Mouse (Mus musculus) T-helper 2 cell (primary cell): ENCODE measurements around the gene Pcyt1a.
"Not testable (repeated sequence)": the region's sequence is repeated elsewhere in the genome, so short reads cannot be mapped to it uniquely, and the experiment has no call there.

Experiments
- in situ Hi-C: fragments of 300-600 bp; cut with MboI, MseI; formaldehyde crosslinking; loops from one replicate; pipeline ENCODE4 v1.15.1; 2025; ENCODE audit warnings: high pct_unique_total_duplicates

Pcyt1a gene

GRCm38 (mm10) chr16:32433138-32433537 is 2.4 kb downstream of the Pcyt1a start:
- in situ Hi-C loops: no loop called here

- in situ Hi-C loops: no loop called here
Measured at GRCm38 (mm10) chr16:32434066-32434465, 3.3 kb downstream of the Pcyt1a start.

GRCm38 (mm10) chr16:32434691-32435090 is 4.0 kb downstream of the Pcyt1a start:
- in situ Hi-C loops: no loop called here

- in situ Hi-C loops: no loop called here
Measured at GRCm38 (mm10) chr16:32436657-32437056, 5.9 kb downstream of the Pcyt1a start.

GRCm38 (mm10) chr16:32437266-32437665 is 6.5 kb downstream of the Pcyt1a start:
- in situ Hi-C loops: no loop called here

- in situ Hi-C loops: no loop called here
Measured at GRCm38 (mm10) chr16:32441432-32441831, 10.7 kb downstream of the Pcyt1a start.

GRCm38 (mm10) chr16:32444615-32445014 is 13.9 kb downstream of the Pcyt1a start:
- in situ Hi-C loops: not testable (repeated sequence)

GRCm38 (mm10) chr16:32445558-32445957 is 14.8 kb downstream of the Pcyt1a start:
- in situ Hi-C loops: no loop called here

- in situ Hi-C loops: no loop called here
Measured at GRCm38 (mm10) chr16:32446563-32447138, 15.9 kb downstream of the Pcyt1a start.

GRCm38 (mm10) chr16:32449665-32450064 is 18.9 kb downstream of the Pcyt1a start:
- in situ Hi-C loops: no loop called here

- in situ Hi-C loops: no loop called here
Measured at GRCm38 (mm10) chr16:32450133-32450532, 19.4 kb downstream of the Pcyt1a start.

- in situ Hi-C loops: no loop called here
Measured at GRCm38 (mm10) chr16:32453102-32453501, 22.4 kb downstream of the Pcyt1a start.

- in situ Hi-C loops: no loop called here
Measured at GRCm38 (mm10) chr16:32454646-32455045, 23.9 kb downstream of the Pcyt1a start.

- in situ Hi-C loops: no loop called here
Measured at GRCm38 (mm10) chr16:32456086-32456485, 25.4 kb downstream of the Pcyt1a start.

GRCm38 (mm10) chr16:32456761-32457160 is 26.0 kb downstream of the Pcyt1a start:
- in situ Hi-C loops: no loop called here

GRCm38 (mm10) chr16:32457589-32458386 is 27.1 kb downstream of the Pcyt1a start:
- in situ Hi-C loops: no loop called here

- in situ Hi-C loops: loop anchor here (10.0 kb wide), 2 partner anchors 64 to 876 kb away; no protein-coding TSS in a partner anchor
Measured at GRCm38 (mm10) chr16:32460518-32460917, 29.8 kb downstream of the Pcyt1a start.

GRCm38 (mm10) chr16:32461713-32462112 is 31.0 kb downstream of the Pcyt1a start:
- in situ Hi-C loops: loop anchor here (10.0 kb wide), 2 partner anchors 63 to 877 kb away; no protein-coding TSS in a partner anchor

GRCm38 (mm10) chr16:32462950-32463349 is 32.2 kb downstream of the Pcyt1a start:
- in situ Hi-C loops: loop anchor here (10.0 kb wide), 2 partner anchors 62 to 878 kb away; no protein-coding TSS in a partner anchor

- in situ Hi-C loops: loop anchor here (10.0 kb wide), 2 partner anchors 61 to 879 kb away; no protein-coding TSS in a partner anchor
Measured at GRCm38 (mm10) chr16:32463426-32463825, 32.7 kb downstream of the Pcyt1a start.

- in situ Hi-C loops: loop anchor here (10.0 kb wide), 2 partner anchors 60 to 880 kb away; no protein-coding TSS in a partner anchor
Measured at GRCm38 (mm10) chr16:32464908-32465307, 34.2 kb downstream of the Pcyt1a start.

- in situ Hi-C loops: loop anchor here (10.0 kb wide), 2 partner anchors 56 to 884 kb away; no protein-coding TSS in a partner anchor
Measured at GRCm38 (mm10) chr16:32468488-32468887, 37.8 kb downstream of the Pcyt1a start.
